33 mouse cellular contexts compared by ENCODE assay signal in the genomic region with DNA sequence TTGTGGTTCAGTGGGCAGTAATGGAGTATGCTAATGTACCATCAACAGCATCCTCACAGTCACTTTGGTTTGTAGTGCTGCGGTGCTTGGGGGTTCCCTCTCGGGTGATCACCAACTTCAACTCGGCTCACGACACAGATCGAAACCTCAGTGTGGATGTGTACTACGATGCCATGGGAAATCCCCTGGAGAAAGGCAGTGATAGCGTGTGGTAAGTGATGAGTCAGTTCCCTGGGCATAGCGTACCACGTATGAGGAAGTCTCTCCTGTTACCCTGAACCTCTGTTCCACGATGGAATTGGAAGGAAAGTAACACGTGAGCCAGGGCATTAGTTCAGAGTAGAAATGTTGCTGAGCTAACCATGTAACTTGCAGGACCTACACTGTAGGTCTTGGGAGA. TPM values are rescaled to one million over a fixed set of nuclear protein-coding genes. Genes with fewer than 3 reads are reported as not detected.
DNase-seq lines count a peak whose midpoint lies in the region; ATAC-seq and TF ChIP-seq lines count a peak whose summit lies in the region.
"Had no signal": no experiment of that assay in that cellular context is flagged by ENCODE, and none has a peak within 500 bp of the region (broad histone marks: within the 10 kb centered on the region; RNA-seq: fewer than 3 reads in every experiment).

No protein-coding gene starts in this region.

- peak; percentile 28 for DNase-seq in 416B (ENCODE audit: low read depth)
- DNase-seq in frontal cortex, postnatal 14 days (ENCODE audit: low spot score in 2 of 2): no peak
- no peak for DNase-seq in gastrocnemius, adult 2 months
- DNase-seq: adrenal gland, postnatal 25 days; cerebellum, adult 18-20 months; cerebellum, postnatal 10 days; gastrocnemius, postnatal 10 days; heart, postnatal 36 days; kidney, adult 8-10 months; kidney, postnatal 10 days; layer of hippocampus, adult 9-11 months; liver, embryonic 13.5 days; lung, adult 18-20 months; lung, postnatal 4 days; retina, postnatal 1 day; right cerebral cortex, postnatal 14 days; thymus, adult 18-20 months; thymus, postnatal 36 days had no signal

- no peak overlapping the region for H3K4me2 ChIP-seq in midbrain, embryonic 13.5 days (replicated peaks)
- H3K4me2 ChIP-seq: heart, embryonic 11.5 days; hindbrain, embryonic 12.5 days; limb, embryonic 15.5 days; liver, embryonic 13.5 days had no signal

- H3K36me3 ChIP-seq in midbrain, embryonic 13.5 days: no peaks in the 10 kb centered on the region
- H3K36me3 ChIP-seq: hindbrain, embryonic 12.5 days; limb, embryonic 10.5 days; limb, embryonic 15.5 days; liver, embryonic 13.5 days had no signal

- H3K9me3 ChIP-seq in midbrain, embryonic 13.5 days: no peaks in the 10 kb centered on the region
- H3K9me3 ChIP-seq: hindbrain, embryonic 12.5 days; limb, embryonic 10.5 days; limb, embryonic 15.5 days; liver, embryonic 13.5 days had no signal

- H3K27me3 ChIP-seq in midbrain, embryonic 13.5 days: no peaks in the 10 kb centered on the region
- H3K27me3 ChIP-seq: hindbrain, embryonic 12.5 days; limb, embryonic 15.5 days; liver, embryonic 13.5 days had no signal

- WGBS in midbrain, embryonic 13.5 days: 91% methylated on average over 11 of the region's 11 CpGs

- peak; percentile 29 for ATAC-seq in CD4-positive, CD25-positive, alpha-beta regulatory T cell, adult 4 months
- ATAC-seq in granulocyte monocyte progenitor cell, adult 5-6 weeks (replicated peaks; ENCODE audit: poor library complexity, severe bottlenecking): peak; percentile 96
- ATAC-seq in monocyte, adult 5-6 weeks (replicated peaks; ENCODE audit: insufficient number of reproducible peaks, low FRiP score, low TSS enrichment, poor library complexity, severe bottlenecking): peak; percentile 99
- ATAC-seq in midbrain, embryonic 13.5 days: no peak
- ATAC-seq: hindbrain, postnatal 0 days; intestine, embryonic 16.5 days; lung, postnatal 0 days had no signal

- no peak overlapping the region for H3K4me3 ChIP-seq in midbrain, embryonic 13.5 days (replicated peaks)
- no peak overlapping the region for H3K4me3 ChIP-seq in gastrocnemius, adult 2 months
- H3K4me3 ChIP-seq: erythroblast, embryonic 14.5 days; hindbrain, embryonic 12.5 days; limb, embryonic 10.5 days; limb, embryonic 15.5 days; liver, embryonic 13.5 days had no signal

- H3K4me1 ChIP-seq in midbrain, embryonic 13.5 days (replicated peaks): no peaks in the 10 kb centered on the region
- H3K4me1 ChIP-seq: hindbrain, embryonic 12.5 days; limb, embryonic 10.5 days; limb, embryonic 15.5 days; liver, embryonic 13.5 days had no signal

- no peak for TF ChIP-seq CTCF in gastrocnemius, adult 2 months (IDR thresholded peaks at IDR 0.05)

- intact Hi-C loops in gastrocnemius, adult 2 months (cut with DNase I): no loop called here

- no peak overlapping the region for H3K9ac ChIP-seq in midbrain, embryonic 13.5 days (replicated peaks)
- H3K9ac ChIP-seq: hindbrain, embryonic 12.5 days; limb, embryonic 15.5 days; liver, embryonic 13.5 days had no signal

- H3K27ac ChIP-seq in midbrain, embryonic 13.5 days: no peak overlapping the region
- no peak overlapping the region for H3K27ac ChIP-seq in gastrocnemius, adult 2 months
- H3K27ac ChIP-seq: hindbrain, embryonic 12.5 days; hindbrain, postnatal 0 days; limb, embryonic 10.5 days; limb, embryonic 15.5 days; liver, embryonic 13.5 days had no signal

RNA-seq across cellular contexts. Expression of a gene that starts 17.7 kb away (rescaled TPM):
- polyA plus RNA-seq in CD4-positive, CD25-positive, alpha-beta regulatory T cell, adult 4 months (2017; shearing (Covaris generic)): not detected
- total RNA-seq in granulocyte monocyte progenitor cell, adult 5-6 weeks (2014; fragmentation: Nextera tagmentation): not detected in 2 replicates
- total RNA-seq in granulocyte monocyte progenitor cell, adult 5-6 weeks (2017): 0.36 TPM in 1 of 2 replicates, not detected in the other
- total RNA-seq in monocyte, adult 5-6 weeks (2017): 4.0 to 8.1 TPM (median 6.0 TPM) in 3 replicates
- not detected in 2 replicates for polyA plus RNA-seq in midbrain, embryonic 13.5 days (2015; fragmentation: Nextera tagmentation; extraction: Ambion mirVana)
- total RNA-seq in gastrocnemius, adult 2 months (2021): not detected
- total RNA-seq: hindbrain, postnatal 0 days had no signal
- polyA plus RNA-seq: erythroblast, embryonic 14.5 days; forebrain, embryonic 11.5 days; heart, embryonic 11.5 days; heart, embryonic 16.5 days; hindbrain, embryonic 12.5 days; liver, embryonic 13.5 days; lung, postnatal 0 days; small intestine, adult 2 months had no signal
